8 mouse cellular contexts compared by ENCODE assay signal in genomic region chr16:93915338-93915849, GRCm38 (mm10). TPM values are rescaled to one million over a fixed set of nuclear protein-coding genes. Genes with fewer than 3 reads are reported as not detected.
DNase-seq lines count a peak whose midpoint lies in the region; ATAC-seq and TF ChIP-seq lines count a peak whose summit lies in the region.

No protein-coding gene starts in this region.

- H3K4me2 ChIP-seq in midbrain, embryonic 14.5 days (ENCODE audit: low read length) = no peak overlapping the region
- no peak overlapping the region for H3K4me2 ChIP-seq in midbrain, embryonic 13.5 days (replicated peaks)

- intact Hi-C loops in gastrocnemius, adult 2 months (cut with DNase I) = no loop called here

- no peaks in the 10 kb centered on the region for H3K9me3 ChIP-seq in midbrain, embryonic 14.5 days (ENCODE audit: control insufficient read depth, low read length)
- H3K9me3 ChIP-seq in midbrain, embryonic 13.5 days = no peaks in the 10 kb centered on the region

- peak; percentile 40 for TF ChIP-seq CTCF in gastrocnemius, adult 2 months (IDR thresholded peaks at IDR 0.05)

- no peak overlapping the region for H3K4me3 ChIP-seq in gastrocnemius, adult 2 months
- no peak overlapping the region for H3K4me3 ChIP-seq in midbrain, embryonic 14.5 days (replicated peaks; ENCODE audit: low read depth, low read length)
- H3K4me3 ChIP-seq in midbrain, embryonic 13.5 days (replicated peaks) = no peak overlapping the region

- no peaks in the 10 kb centered on the region for H3K27me3 ChIP-seq in midbrain, embryonic 14.5 days (ENCODE audit: control insufficient read depth, insufficient read depth, low read length)
- no peaks in the 10 kb centered on the region for H3K27me3 ChIP-seq in midbrain, embryonic 13.5 days

- no peak overlapping the region for H3K27ac ChIP-seq in gastrocnemius, adult 2 months
- no peak overlapping the region for H3K27ac ChIP-seq in midbrain, embryonic 14.5 days (replicated peaks; ENCODE audit: low read depth, low read length)
- H3K27ac ChIP-seq in midbrain, embryonic 13.5 days = no peak overlapping the region

- ATAC-seq in midbrain, embryonic 14.5 days (ENCODE audit: low FRiP score, low TSS enrichment) = no peak
- no peak for ATAC-seq in midbrain, embryonic 13.5 days
- no peak for ATAC-seq in granulocyte monocyte progenitor cell, adult 5-6 weeks (replicated peaks; ENCODE audit: poor library complexity, severe bottlenecking)

- peak; percentile 46 for DNase-seq in gastrocnemius, adult 2 months
- DNase-seq in gastrocnemius, postnatal 4 days (ENCODE audit: low spot score in 2 of 2) = no peak
- peak; percentile 48 for DNase-seq in midbrain, embryonic 14.5 days
- DNase-seq in brain, adult 2 months (ENCODE audit: low read depth, low spot score) = peak; percentile 51
- peak; percentile 79 for DNase-seq in lung, postnatal 10 days
- DNase-seq in cerebellum, adult 18-20 months = no peak

- 36% methylated on average over 8 of the region's 10 CpGs for WGBS in midbrain, embryonic 14.5 days
- 34% methylated on average over 10 of the region's 10 CpGs for WGBS in midbrain, embryonic 13.5 days

- no peak overlapping the region for H3K9ac ChIP-seq in midbrain, embryonic 14.5 days (replicated peaks; ENCODE audit: low read length)
- no peak overlapping the region for H3K9ac ChIP-seq in midbrain, embryonic 13.5 days (replicated peaks)

- no peaks in the 10 kb centered on the region for H3K4me1 ChIP-seq in midbrain, embryonic 14.5 days (ENCODE audit: control insufficient read depth, insufficient read depth, low read length)
- H3K4me1 ChIP-seq in midbrain, embryonic 13.5 days (replicated peaks) = peaks cover 5% of the 10 kb centered on the region

- H3K36me3 ChIP-seq in midbrain, embryonic 14.5 days (ENCODE audit: control insufficient read depth, insufficient read depth, low read length) = no peaks in the 10 kb centered on the region
- no peaks in the 10 kb centered on the region for H3K36me3 ChIP-seq in midbrain, embryonic 13.5 days

RNA-seq across cellular contexts. Expression of gene Chaf1b, which starts 31.7 kb away (rescaled TPM):
- total RNA-seq in gastrocnemius, adult 2 months (2021) = under 1 TPM; 0.20 to 0.25 TPM
- 10 to 100 TPM; 13.7 to 13.8 TPM for total RNA-seq in gastrocnemius, postnatal 4 days (2021)
- 17.3 and 22.1 TPM in 2 replicates for polyA plus RNA-seq in midbrain, embryonic 14.5 days (2014; fragmentation: Nextera tagmentation; extraction: Ambion mirVana)
- polyA plus RNA-seq in midbrain, embryonic 13.5 days (2015; fragmentation: Nextera tagmentation; extraction: Ambion mirVana) = 32.3 and 34.3 TPM in 2 replicates
- 50.8 and 68.0 TPM in 2 replicates for total RNA-seq in granulocyte monocyte progenitor cell, adult 5-6 weeks (2014; fragmentation: Nextera tagmentation)
- total RNA-seq in granulocyte monocyte progenitor cell, adult 5-6 weeks (2017) = 50.6 and 73.7 TPM in 2 replicates

Comparison
In these comparisons a context has a peak if more than half of its experiments do, and no peak if none do; other contexts are left out.
1. DNase-seq: peak in gastrocnemius, adult 2 months (single experiment), midbrain, embryonic 14.5 days (single experiment), brain, adult 2 months (single experiment) and lung, postnatal 10 days (single experiment); none in gastrocnemius, postnatal 4 days (0 of 2) and cerebellum, adult 18-20 months (0 of 2).
2. RNA of gene Chaf1b, which starts 31.7 kb away (total RNA-seq): 50.6 to 73.7 TPM in granulocyte monocyte progenitor cell, adult 5-6 weeks and 13.7 to 13.8 TPM in gastrocnemius, postnatal 4 days; 0.20 to 0.25 TPM in gastrocnemius, adult 2 months; every median in the first group is over 10 times any median in the second.